8 mouse cellular contexts compared by ENCODE assay signal in the genomic region with DNA sequence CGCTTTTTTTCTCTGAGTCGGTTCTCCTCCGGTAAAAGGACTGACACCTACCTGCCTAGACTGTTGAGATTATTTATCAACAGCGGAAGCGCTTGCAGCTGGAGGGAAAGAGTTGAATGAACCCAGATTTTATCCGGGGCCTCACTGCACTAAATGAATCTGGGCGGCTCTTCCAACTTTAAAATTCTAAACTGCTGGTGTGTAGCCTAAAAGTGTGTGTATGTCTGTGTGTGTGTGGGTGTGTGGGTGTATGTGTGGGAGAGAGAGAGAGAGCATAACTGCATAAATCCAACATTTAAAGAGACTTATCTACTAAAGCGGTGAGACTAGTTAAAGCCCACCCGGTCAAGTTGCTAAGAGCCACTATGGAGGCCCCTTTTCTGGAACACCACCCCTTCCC. TPM values are rescaled to one million over a fixed set of nuclear protein-coding genes. Genes with fewer than 3 reads are reported as not detected.
DNase-seq lines count a peak whose midpoint lies in the region; ATAC-seq and TF ChIP-seq lines count a peak whose summit lies in the region.

No protein-coding gene starts in this region.

- WGBS in liver, adult 2 months: 27% methylated on average over 9 of the region's 9 CpGs
- WGBS in embryonic facial prominence, embryonic 13.5 days: 23% methylated on average over 9 of the region's 9 CpGs
- WGBS in hindbrain, postnatal 0 days: 27% methylated on average over 9 of the region's 9 CpGs
- WGBS in midbrain, postnatal 0 days: 28% methylated on average over 9 of the region's 9 CpGs

- H3K9me3 ChIP-seq in embryonic facial prominence, embryonic 13.5 days: no peaks in the 10 kb centered on the region
- no peaks in the 10 kb centered on the region for H3K9me3 ChIP-seq in hindbrain, postnatal 0 days (ENCODE audit: low read length)
- no peaks in the 10 kb centered on the region for H3K9me3 ChIP-seq in midbrain, postnatal 0 days (ENCODE audit: low read length)

- peak overlapping the region; percentile 60 for H3K4me3 ChIP-seq in liver, adult 2 months (ENCODE audit: insufficient read depth, low read depth, low read length)
- H3K4me3 ChIP-seq in embryonic facial prominence, embryonic 13.5 days: peak overlapping the region; percentile 94
- peak overlapping the region; percentile 85 for H3K4me3 ChIP-seq in hindbrain, postnatal 0 days (ENCODE audit: low read length)
- peak overlapping the region; percentile 99 for H3K4me3 ChIP-seq in midbrain, postnatal 0 days (ENCODE audit: low read depth, low read length)

- no peaks in the 10 kb centered on the region for H3K27me3 ChIP-seq in liver, adult 2 months (ENCODE audit: control insufficient read depth, insufficient read depth, low read length)
- no peaks in the 10 kb centered on the region for H3K27me3 ChIP-seq in embryonic facial prominence, embryonic 13.5 days
- H3K27me3 ChIP-seq in hindbrain, postnatal 0 days (ENCODE audit: insufficient read depth, low read length): no peaks in the 10 kb centered on the region
- no peaks in the 10 kb centered on the region for H3K27me3 ChIP-seq in midbrain, postnatal 0 days (ENCODE audit: insufficient read depth, low read length)

- H3K4me1 ChIP-seq in liver, adult 2 months (ENCODE audit: control insufficient read depth, insufficient read depth, low read length): peaks cover 3% of the 10 kb centered on the region; the same call in 1 of the 2 replicates
- H3K4me1 ChIP-seq in embryonic facial prominence, embryonic 13.5 days: peaks cover 25% of the 10 kb centered on the region
- H3K4me1 ChIP-seq in hindbrain, postnatal 0 days (ENCODE audit: insufficient read depth, low read length): peaks cover 9% of the 10 kb centered on the region; the same call in 1 of the 2 replicates
- H3K4me1 ChIP-seq in midbrain, postnatal 0 days (ENCODE audit: insufficient read depth, low read length): no peaks in the 10 kb centered on the region

- peaks cover 18% of the 10 kb centered on the region for H3K79me2 ChIP-seq in liver, adult 2 months (ENCODE audit: control insufficient read depth, insufficient read depth, low read length)

- H3K9ac ChIP-seq in liver, adult 2 months (ENCODE audit: low read depth, low read length): peak overlapping the region; percentile 76
- H3K9ac ChIP-seq in embryonic facial prominence, embryonic 13.5 days: peak overlapping the region; percentile 72
- H3K9ac ChIP-seq in hindbrain, postnatal 0 days (replicated peaks; ENCODE audit: low read length): peak overlapping the region; percentile 59
- peak overlapping the region; percentile 65 for H3K9ac ChIP-seq in midbrain, postnatal 0 days (replicated peaks; ENCODE audit: low read length, poor library complexity, severe bottlenecking)

- no peak for TF ChIP-seq POLR2A in liver, adult 2 months (IDR thresholded peaks at IDR 0.05; ENCODE audit: extremely low read depth, insufficient read depth, low read length)

- ATAC-seq in embryonic facial prominence, embryonic 13.5 days (ENCODE audit: insufficient number of reproducible peaks, insufficient read depth, low FRiP score, low TSS enrichment, low read depth): no peak
- no peak for ATAC-seq in hindbrain, postnatal 0 days
- ATAC-seq in midbrain, postnatal 0 days (ENCODE audit: low FRiP score): no peak

- no peaks in the 10 kb centered on the region for H3K36me3 ChIP-seq in liver, adult 2 months (ENCODE audit: control insufficient read depth, insufficient read depth, low read length)
- no peaks in the 10 kb centered on the region; the same call in 1 of the 2 replicates for H3K36me3 ChIP-seq in embryonic facial prominence, embryonic 13.5 days
- H3K36me3 ChIP-seq in hindbrain, postnatal 0 days (ENCODE audit: insufficient read depth, low read length): no peaks in the 10 kb centered on the region
- H3K36me3 ChIP-seq in midbrain, postnatal 0 days (ENCODE audit: insufficient read depth, low read length): no peaks in the 10 kb centered on the region

- H3K27ac ChIP-seq in liver, adult 2 months (replicated peaks; ENCODE audit: insufficient read depth, low read depth, low read length): peak overlapping the region; percentile 81
- peak overlapping the region; percentile 69 for H3K27ac ChIP-seq in embryonic facial prominence, embryonic 13.5 days
- H3K27ac ChIP-seq in hindbrain, postnatal 0 days: peak overlapping the region; percentile 62
- 0 out of 2 replicates have a peak overlapping the region, but pooled peaks have one; percentile 28 for H3K27ac ChIP-seq in midbrain, postnatal 0 days (ENCODE audit: low read depth, low read length)

- TF ChIP-seq CTCF in liver, adult 2 months (IDR thresholded peaks at IDR 0.05; ENCODE audit: low read depth, low read length): no peak
- TF ChIP-seq CTCF in hindbrain, postnatal 0 days (IDR thresholded peaks at IDR 0.05; ENCODE audit: low read depth): no peak
- TF ChIP-seq CTCF in midbrain, postnatal 0 days (IDR thresholded peaks at IDR 0.05): no peak

- H3K4me2 ChIP-seq in embryonic facial prominence, embryonic 13.5 days: peak overlapping the region; percentile 91
- H3K4me2 ChIP-seq in hindbrain, postnatal 0 days (ENCODE audit: low read depth, low read length): peak overlapping the region; percentile 66
- H3K4me2 ChIP-seq in midbrain, postnatal 0 days (ENCODE audit: low read depth, low read length, poor library complexity, severe bottlenecking): peak overlapping the region; percentile 55

- DNase-seq in liver, adult 2 months (ENCODE audit: extremely low read depth, low read depth, low spot score): no peak
- no peak for DNase-seq in liver
- no peak for DNase-seq in hindbrain, postnatal 0 days (ENCODE audit: low spot score)
- DNase-seq in midbrain, postnatal 0 days (ENCODE audit: low spot score): no peak
- no peak for DNase-seq in thymus, postnatal 25 days
- no peak for DNase-seq in B cell, adult 2 months
- no peak for DNase-seq in frontal cortex, postnatal 14 days (ENCODE audit: low spot score in 2 of 2)

RNA-seq across cellular contexts. Expression of gene Mrtfa, which starts 0.7 kb away (rescaled TPM):
- 1.0 and 3.1 TPM in 2 replicates for total RNA-seq in liver, adult 2 months (2014; rRNA removed)
- polyA plus RNA-seq in liver, adult 2 months (2012; rRNA removed): 5.0 and 5.6 TPM in 2 replicates
- 26.5 and 29.6 TPM in 2 replicates for polyA plus RNA-seq in embryonic facial prominence, embryonic 13.5 days (2015; fragmentation: Nextera tagmentation; extraction: Ambion mirVana)
- total RNA-seq in hindbrain, postnatal 0 days (2014; rRNA removed): 32.1 and 54.8 TPM in 2 replicates
- 19.3 and 22.6 TPM in 2 replicates for polyA plus RNA-seq in hindbrain, postnatal 0 days (2015; fragmentation: Nextera tagmentation; extraction: Ambion mirVana)
- total RNA-seq in midbrain, postnatal 0 days (2014; rRNA removed): 32.1 and 44.1 TPM in 2 replicates
- 20.8 and 22.6 TPM in 2 replicates for polyA plus RNA-seq in midbrain, postnatal 0 days (2015; fragmentation: Nextera tagmentation; extraction: Ambion mirVana)

RNA-seq across cellular contexts. Expression of gene Mchr1, which starts 44.0 kb away (rescaled TPM):
- not detected in 2 replicates for total RNA-seq in liver, adult 2 months (2014; rRNA removed)
- not detected in 2 replicates for polyA plus RNA-seq in liver, adult 2 months (2012; rRNA removed)
- polyA plus RNA-seq in embryonic facial prominence, embryonic 13.5 days (2015; fragmentation: Nextera tagmentation; extraction: Ambion mirVana): 0.51 and 0.54 TPM in 2 replicates
- total RNA-seq in hindbrain, postnatal 0 days (2014; rRNA removed): 5.9 and 11.1 TPM in 2 replicates
- polyA plus RNA-seq in hindbrain, postnatal 0 days (2015; fragmentation: Nextera tagmentation; extraction: Ambion mirVana): 7.0 and 7.8 TPM in 2 replicates
- 11.2 and 17.2 TPM in 2 replicates for total RNA-seq in midbrain, postnatal 0 days (2014; rRNA removed)
- 9.3 and 12.4 TPM in 2 replicates for polyA plus RNA-seq in midbrain, postnatal 0 days (2015; fragmentation: Nextera tagmentation; extraction: Ambion mirVana)

Comparison
In these comparisons a context has a peak if more than half of its experiments do, and no peak if none do; other contexts are left out.
1. H3K27ac ChIP-seq: peak in every context shown above with its lines; median percentile 81 in liver, adult 2 months; 69 in embryonic facial prominence, embryonic 13.5 days; 62 in hindbrain, postnatal 0 days; 28 in midbrain, postnatal 0 days.